Mouse (Mus musculus): ENCODE results near the gene Magi3. TPM values are rescaled to one million over a fixed set of nuclear protein-coding genes. Genes with fewer than 3 reads are reported as not detected.

Gene Magi3
- polyA plus RNA-seq, 1 experiment, result 0.03 TPM

GRCm38 (mm10) chr3:104160603-104161002 lies 59.6 kb downstream of the Magi3 start:
- H3K4me1 ChIP-seq (ENCODE audit: control insufficient read depth), result no peaks in the 10 kb centered on the region
- H3K36me3 ChIP-seq (ENCODE audit: control insufficient read depth), result no peaks in the 10 kb centered on the region
- H3K4me3 ChIP-seq (replicated peaks), result no peak overlapping the region
- H3K9me3 ChIP-seq (ENCODE audit: control insufficient read depth, low read length), result no peaks in the 10 kb centered on the region
- TF ChIP-seq TAL1 (IDR thresholded peaks at IDR 0.05; ENCODE audit: low read length) (no peak), GATA1 (IDR thresholded peaks at IDR 0.05; ENCODE audit: low read length) (no peak)
- H3K27me3 ChIP-seq (ENCODE audit: control insufficient read depth), result no peaks in the 10 kb centered on the region

DNA sequence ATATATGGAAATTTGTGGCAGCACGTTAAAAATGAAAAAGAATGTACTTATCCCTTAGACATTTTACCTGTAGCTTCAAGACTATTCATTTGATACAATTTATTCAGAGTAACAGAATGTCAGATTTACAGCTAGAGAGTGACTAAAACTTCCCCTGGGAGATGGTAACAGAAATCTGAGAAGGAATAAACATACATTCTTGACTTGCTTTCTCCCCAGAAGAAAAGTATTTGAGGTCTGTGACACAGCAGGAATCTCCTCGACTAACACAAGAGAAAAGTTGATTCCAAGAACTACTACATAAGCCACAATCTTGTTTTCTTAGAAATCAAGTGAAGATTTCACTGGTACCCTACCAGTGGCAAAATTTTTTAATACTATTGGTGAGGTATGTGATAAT lies 70.0 kb downstream of the Magi3 start:
- no peak for TF ChIP-seq TAL1 (IDR thresholded peaks at IDR 0.05; ENCODE audit: low read length)
- TF ChIP-seq GATA1 (IDR thresholded peaks at IDR 0.05; ENCODE audit: low read length), result no peak
- Histone ChIP-seq H3K9me3 (ENCODE audit: control insufficient read depth, low read length) (no peaks in the 10 kb centered on the region), H3K4me1 (ENCODE audit: control insufficient read depth) (no peaks in the 10 kb centered on the region), H3K4me3 (replicated peaks) (no peak overlapping the region), H3K36me3 (ENCODE audit: control insufficient read depth) (no peaks in the 10 kb centered on the region), H3K27me3 (ENCODE audit: control insufficient read depth) (no peaks in the 10 kb centered on the region)

GRCm38 (mm10) chr3:104142376-104142775 lies 77.8 kb downstream of the Magi3 start:
- Histone ChIP-seq H3K27me3 (ENCODE audit: control insufficient read depth) (no peaks in the 10 kb centered on the region), H3K36me3 (ENCODE audit: control insufficient read depth) (no peaks in the 10 kb centered on the region), H3K9me3 (ENCODE audit: control insufficient read depth, low read length) (no peaks in the 10 kb centered on the region), H3K4me1 (ENCODE audit: control insufficient read depth) (no peaks in the 10 kb centered on the region), H3K4me3 (replicated peaks) (no peak overlapping the region)
- no peak for TF ChIP-seq TAL1 (IDR thresholded peaks at IDR 0.05; ENCODE audit: low read length)
- TF ChIP-seq GATA1 (IDR thresholded peaks at IDR 0.05; ENCODE audit: low read length), result no peak

DNA sequence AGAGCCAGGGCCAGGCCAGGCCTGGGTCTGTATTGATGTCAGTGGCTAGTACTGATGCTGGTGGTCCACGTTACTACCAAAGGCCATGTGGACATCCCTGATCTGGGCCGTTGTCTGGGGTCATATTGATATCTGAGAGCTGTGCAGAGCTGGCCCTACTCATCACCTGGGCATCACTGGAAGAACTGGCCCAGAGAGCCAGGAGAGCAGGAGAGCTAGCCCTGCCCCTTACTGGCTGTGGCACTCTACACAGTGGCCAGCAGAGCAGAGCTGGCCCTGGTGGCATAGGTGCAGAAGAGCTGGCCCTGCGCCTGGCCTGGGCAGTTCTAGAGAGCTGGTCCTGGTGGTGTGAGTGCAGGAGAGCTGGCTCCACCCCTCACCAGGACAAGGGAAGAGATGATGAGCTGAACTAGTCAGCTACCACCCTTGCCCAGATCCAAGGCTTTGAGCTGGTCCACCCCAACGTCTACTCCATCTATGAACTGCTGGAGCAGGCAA lies 81.2 kb downstream of the Magi3 start:
- TF ChIP-seq GATA1 (IDR thresholded peaks at IDR 0.05; ENCODE audit: low read length), result no peak
- no peak for TF ChIP-seq TAL1 (IDR thresholded peaks at IDR 0.05; ENCODE audit: low read length)
- Histone ChIP-seq H3K4me1 (ENCODE audit: control insufficient read depth) (no peaks in the 10 kb centered on the region), H3K4me3 (replicated peaks) (no peak overlapping the region), H3K27me3 (ENCODE audit: control insufficient read depth) (no peaks in the 10 kb centered on the region), H3K36me3 (ENCODE audit: control insufficient read depth) (no peaks in the 10 kb centered on the region), H3K9me3 (ENCODE audit: control insufficient read depth, low read length) (no peaks in the 10 kb centered on the region)

DNA sequence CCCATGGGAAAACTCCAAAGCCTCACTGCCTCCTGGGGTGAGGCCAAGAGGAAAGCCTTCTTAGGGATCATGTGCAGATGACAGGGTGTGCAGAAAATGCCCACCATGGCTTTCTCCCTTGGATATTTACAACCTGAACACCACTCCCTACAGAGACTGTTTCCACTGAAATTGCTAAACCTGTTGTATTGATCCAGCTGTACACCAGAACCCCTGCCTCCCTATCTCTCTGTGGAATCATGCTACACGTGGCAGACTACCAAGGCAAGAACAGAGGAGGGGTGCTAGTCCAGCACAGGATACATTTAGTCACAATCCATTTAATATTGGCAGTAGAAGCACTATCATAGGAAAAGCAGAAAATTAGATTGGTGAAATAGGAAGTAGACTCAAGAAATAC lies 94.5 kb downstream of the Magi3 start:
- Histone ChIP-seq H3K36me3 (ENCODE audit: control insufficient read depth) (no peaks in the 10 kb centered on the region), H3K4me3 (replicated peaks) (no peak overlapping the region), H3K4me1 (ENCODE audit: control insufficient read depth) (no peaks in the 10 kb centered on the region), H3K27me3 (ENCODE audit: control insufficient read depth) (no peaks in the 10 kb centered on the region), H3K9me3 (ENCODE audit: control insufficient read depth, low read length) (no peaks in the 10 kb centered on the region)
- no peak for TF ChIP-seq TAL1 (IDR thresholded peaks at IDR 0.05; ENCODE audit: low read length)
- TF ChIP-seq GATA1 (IDR thresholded peaks at IDR 0.05; ENCODE audit: low read length), result no peak

GRCm38 (mm10) chr3:104123846-104124245 lies 96.3 kb downstream of the Magi3 start:
- Histone ChIP-seq H3K9me3 (ENCODE audit: control insufficient read depth, low read length) (no peaks in the 10 kb centered on the region), H3K27me3 (ENCODE audit: control insufficient read depth) (no peaks in the 10 kb centered on the region), H3K4me3 (replicated peaks) (no peak overlapping the region), H3K36me3 (ENCODE audit: control insufficient read depth) (no peaks in the 10 kb centered on the region), H3K4me1 (ENCODE audit: control insufficient read depth) (no peaks in the 10 kb centered on the region)
- TF ChIP-seq GATA1 (IDR thresholded peaks at IDR 0.05; ENCODE audit: low read length) (no peak), TAL1 (IDR thresholded peaks at IDR 0.05; ENCODE audit: low read length) (no peak)

DNA sequence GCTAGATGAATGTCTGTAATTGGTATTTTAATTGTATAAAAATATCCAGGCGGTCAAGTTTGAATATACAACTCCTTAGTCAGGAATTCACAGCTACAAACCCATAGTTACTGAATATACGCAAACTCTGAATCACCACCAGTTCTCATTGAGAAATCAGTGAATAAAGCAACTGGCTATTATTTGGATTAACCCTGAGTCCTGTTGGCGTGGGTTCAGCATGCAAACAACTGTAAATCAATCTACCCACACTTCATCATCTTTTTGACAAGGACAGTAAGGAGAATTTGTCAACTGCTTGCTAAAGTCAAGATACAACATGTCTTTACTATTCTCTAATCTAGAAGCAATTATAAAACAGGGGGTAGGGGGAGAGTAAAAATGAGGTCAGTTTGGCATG lies 110.7 kb downstream of the Magi3 start:
- H3K4me3 ChIP-seq (replicated peaks), result no peak overlapping the region
- H3K27me3 ChIP-seq (ENCODE audit: control insufficient read depth), result no peaks in the 10 kb centered on the region
- no peaks in the 10 kb centered on the region for H3K4me1 ChIP-seq (ENCODE audit: control insufficient read depth)
- H3K9me3 ChIP-seq (ENCODE audit: control insufficient read depth, low read length), result no peaks in the 10 kb centered on the region
- H3K36me3 ChIP-seq (ENCODE audit: control insufficient read depth), result no peaks in the 10 kb centered on the region
- TF ChIP-seq GATA1 (IDR thresholded peaks at IDR 0.05; ENCODE audit: low read length) (no peak), TAL1 (IDR thresholded peaks at IDR 0.05; ENCODE audit: low read length) (no peak)

- Histone ChIP-seq H3K4me1 (ENCODE audit: control insufficient read depth) (no peaks in the 10 kb centered on the region), H3K36me3 (ENCODE audit: control insufficient read depth) (no peaks in the 10 kb centered on the region), H3K27me3 (ENCODE audit: control insufficient read depth) (no peaks in the 10 kb centered on the region), H3K4me3 (replicated peaks) (no peak overlapping the region), H3K9me3 (ENCODE audit: control insufficient read depth, low read length) (no peaks in the 10 kb centered on the region)
- TF ChIP-seq TAL1 (IDR thresholded peaks at IDR 0.05; ENCODE audit: low read length), result no peak
- TF ChIP-seq GATA1 (IDR thresholded peaks at IDR 0.05; ENCODE audit: low read length), result no peak
Measured at GRCm38 (mm10) chr3:104104942-104105341, 115.2 kb downstream of the Magi3 start.

DNA sequence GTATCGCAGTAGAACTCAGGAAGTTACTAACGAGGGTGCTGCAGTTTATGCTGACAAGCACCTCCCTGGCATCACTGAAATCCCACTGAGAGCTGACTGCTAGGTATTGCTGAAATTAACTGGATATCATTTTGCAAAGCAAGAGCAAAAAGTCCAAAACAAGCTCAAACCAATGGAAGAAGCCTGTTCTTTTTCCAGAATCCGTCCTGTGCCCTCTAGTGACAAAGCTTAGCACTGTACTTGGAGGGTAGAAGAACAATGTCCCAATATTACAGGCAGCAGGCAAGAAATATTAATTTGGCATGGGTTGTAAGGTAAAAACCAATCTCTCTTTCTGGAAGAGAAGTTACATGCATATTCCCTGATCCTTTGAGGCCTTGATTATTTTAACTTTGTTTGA lies 118.5 kb downstream of the Magi3 start:
- H3K4me1 ChIP-seq (ENCODE audit: control insufficient read depth), result no peaks in the 10 kb centered on the region
- TF ChIP-seq TAL1 (IDR thresholded peaks at IDR 0.05; ENCODE audit: low read length) (no peak), GATA1 (IDR thresholded peaks at IDR 0.05; ENCODE audit: low read length) (no peak)
- H3K4me3 ChIP-seq (replicated peaks), result no peak overlapping the region
- no peaks in the 10 kb centered on the region for H3K9me3 ChIP-seq (ENCODE audit: control insufficient read depth, low read length)
- no peaks in the 10 kb centered on the region for H3K36me3 ChIP-seq (ENCODE audit: control insufficient read depth)
- no peaks in the 10 kb centered on the region for H3K27me3 ChIP-seq (ENCODE audit: control insufficient read depth)

GRCm38 (mm10) chr3:104101249-104101648 lies 118.9 kb downstream of the Magi3 start:
- H3K4me1 ChIP-seq (ENCODE audit: control insufficient read depth), result no peaks in the 10 kb centered on the region
- no peaks in the 10 kb centered on the region for H3K27me3 ChIP-seq (ENCODE audit: control insufficient read depth)
- H3K9me3 ChIP-seq (ENCODE audit: control insufficient read depth, low read length), result no peaks in the 10 kb centered on the region
- no peak for TF ChIP-seq GATA1 (IDR thresholded peaks at IDR 0.05; ENCODE audit: low read length)
- no peak for TF ChIP-seq TAL1 (IDR thresholded peaks at IDR 0.05; ENCODE audit: low read length)
- no peaks in the 10 kb centered on the region for H3K36me3 ChIP-seq (ENCODE audit: control insufficient read depth)
- no peak overlapping the region for H3K4me3 ChIP-seq (replicated peaks)

All from erythroblast, embryonic 14.5 days (primary cell).